Mouse (Mus musculus): ENCODE data around the gene Olfr448.

Gene Olfr448

DNA sequence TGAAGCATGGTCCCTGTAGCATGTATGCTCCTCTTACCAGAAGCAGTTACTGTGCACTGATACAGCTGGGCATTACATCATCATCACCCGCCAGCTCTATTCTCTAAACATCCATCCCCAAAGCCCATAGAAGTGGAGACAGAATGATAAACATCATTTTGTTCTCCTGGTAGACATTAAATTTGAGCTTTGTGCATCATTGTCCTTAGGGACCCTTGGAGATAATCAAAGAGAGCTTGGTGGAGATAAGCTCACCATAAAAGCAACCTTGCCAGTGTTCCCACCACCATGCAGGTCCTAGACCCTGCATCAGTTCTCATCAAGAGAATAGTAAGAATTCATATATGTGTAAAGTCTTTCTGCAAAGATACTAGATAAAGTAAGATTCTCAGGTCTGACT, at the start of gene Olfr448:
Gene Olfr448, plus strand, starts transcription at position 301 of the 400 bp plus-strand sequence.
- DNase-seq (ENCODE audit: inconsistent ontology term) = no peak

- DNase-seq (ENCODE audit: inconsistent ontology term) = peak; percentile 29
Observed at GRCm38 (mm10) chr6:42860222-42860819, 29.9 kb upstream of the Olfr448 start.

DNA sequence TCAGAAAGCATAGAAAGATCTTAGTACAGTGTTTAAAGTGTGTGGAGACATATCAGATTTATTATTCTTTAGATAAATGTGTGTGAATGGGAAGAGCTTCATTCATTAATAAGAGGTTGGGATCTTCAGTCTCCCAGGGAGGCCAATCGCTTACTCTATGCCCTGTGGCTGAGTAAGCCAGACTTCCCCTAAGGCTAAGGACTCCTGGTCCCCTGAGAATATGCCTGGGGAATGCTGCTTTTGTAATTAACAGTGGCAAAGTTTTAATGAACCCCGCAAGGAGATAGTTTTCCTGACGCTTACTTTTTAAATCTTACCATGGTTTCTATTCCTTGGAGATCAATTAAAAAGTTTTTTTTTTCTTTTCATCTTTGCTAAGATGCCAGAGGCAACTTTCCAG, 20.5 kb upstream of the Olfr448 start:
- DNase-seq (ENCODE audit: inconsistent ontology term) = no peak

GRCm38 (mm10) chr6:42876323-42876722, 13.9 kb upstream of the Olfr448 start:
- DNase-seq (ENCODE audit: inconsistent ontology term) = no peak

- peak; percentile 91 for DNase-seq (ENCODE audit: inconsistent ontology term)
Observed at GRCm38 (mm10) chr6:42900345-42900744, 10.1 kb downstream of the Olfr448 start.

- no peak for DNase-seq (ENCODE audit: inconsistent ontology term)
Observed at GRCm38 (mm10) chr6:42908578-42908977, 18.3 kb downstream of the Olfr448 start, which contains the start of gene Olfr447. TSS of gene Olfr447 (plus strand) at chr6:42908878.

GRCm38 (mm10) chr6:42921077-42921476, 30.8 kb downstream of the Olfr448 start, which contains the start of gene Olfr446:
TSS of gene Olfr446 (plus strand) at chr6:42921377.
- no peak for DNase-seq (ENCODE audit: inconsistent ontology term)

All from Muller cell, postnatal 12 days (primary cell).